Mouse (Mus musculus): ENCODE results near the gene Olfr935. TPM values are rescaled to one million over a fixed set of nuclear protein-coding genes. Genes with fewer than 3 reads are reported as not detected.

Gene Olfr935
- polyA plus RNA-seq (2012; rRNA removed): not detected in 2 replicates

DNA sequence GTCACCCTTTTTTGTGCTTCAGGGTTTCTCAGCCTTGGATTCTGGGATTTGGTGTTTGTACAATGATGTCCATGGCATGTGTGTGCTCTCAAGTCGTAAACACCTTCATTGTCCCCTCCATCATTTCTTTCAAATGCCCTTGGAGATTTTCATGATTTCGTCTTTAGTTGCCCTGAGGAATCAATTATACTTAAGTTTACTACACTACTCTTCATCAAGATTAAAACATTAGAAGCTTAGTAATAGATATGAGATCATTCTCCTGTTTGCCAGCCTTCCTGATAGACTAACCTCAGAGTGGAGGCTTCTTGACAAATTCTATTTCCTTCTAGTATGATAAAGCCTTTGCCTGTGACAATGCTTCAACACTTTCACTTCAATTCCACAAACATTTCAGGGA lies at the start of gene Olfr935:
Gene Olfr935 (minus strand): TSS at position 101 of the 400 bp plus-strand sequence.
- no peak within 1 kb of the TSS for H3K27ac ChIP-seq (ENCODE audit: insufficient read depth, low read depth, low read length)
- H3K4me1 ChIP-seq (ENCODE audit: control insufficient read depth, insufficient read depth, low read length): no peaks in the 10 kb centered on the region
- no peak for DNase-seq
- no peaks in the 10 kb centered on the region for H3K27me3 ChIP-seq (replicated peaks; ENCODE audit: control insufficient read depth, insufficient read depth, low read length)
- 74% methylated on average over 2 of the region's 2 CpGs for WGBS
- H3K4me3 ChIP-seq (ENCODE audit: insufficient read depth, low read depth, low read length): no peak within 1 kb of the TSS
- TF ChIP-seq POLR2A (IDR thresholded peaks at IDR 0.05; ENCODE audit: low read depth, low read length): no peak
- TF ChIP-seq CTCF (conservative IDR thresholded peaks at IDR 0.05; ENCODE audit: insufficient read depth, insufficient read length, low read depth, low read length): no peak
- H3K36me3 ChIP-seq (ENCODE audit: control insufficient read depth, insufficient read depth, low read length): no peaks in the 10 kb centered on the region

- no peak within 1 kb of the TSS for H3K27ac ChIP-seq (ENCODE audit: insufficient read depth, low read depth, low read length)
- no peaks in the 10 kb centered on the region for H3K27me3 ChIP-seq (replicated peaks; ENCODE audit: control insufficient read depth, insufficient read depth, low read length)
- no peak for DNase-seq
- TF ChIP-seq CTCF (conservative IDR thresholded peaks at IDR 0.05; ENCODE audit: insufficient read depth, insufficient read length, low read depth, low read length) (no peak), POLR2A (IDR thresholded peaks at IDR 0.05; ENCODE audit: low read depth, low read length) (no peak)
- no peaks in the 10 kb centered on the region for H3K4me1 ChIP-seq (ENCODE audit: control insufficient read depth, insufficient read depth, low read length)
- WGBS: 77% methylated on average over 1 of the region's 1 CpGs
- H3K36me3 ChIP-seq (ENCODE audit: control insufficient read depth, insufficient read depth, low read length): no peaks in the 10 kb centered on the region
- no peak within 1 kb of the TSS for H3K4me3 ChIP-seq (ENCODE audit: insufficient read depth, low read depth, low read length)
Measured at GRCm38 (mm10) chr9:39023277-39023676, 23.8 kb upstream of the Olfr935 start, which contains the start of gene Olfr146. Olfr146 (minus strand) TSS chr9:39023377.

DNA sequence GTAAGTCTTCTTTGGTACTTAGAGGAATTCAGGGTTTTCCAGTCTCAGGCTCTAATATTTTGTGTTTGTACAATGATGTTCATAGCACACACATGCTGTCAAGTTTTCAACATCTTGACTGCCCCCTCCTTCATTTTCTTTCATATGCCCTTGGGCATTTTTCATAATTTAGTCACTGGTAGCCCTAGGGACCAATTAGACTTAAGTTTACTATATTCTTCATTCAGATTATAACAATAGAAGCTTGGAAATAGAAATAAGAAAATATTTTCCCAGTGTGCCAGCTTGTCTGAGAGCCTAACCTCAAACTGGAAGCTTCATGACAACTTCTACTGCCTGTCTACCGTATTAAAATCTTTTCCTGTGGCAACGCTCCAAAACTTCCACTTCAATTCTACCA lies 11.3 kb downstream of the Olfr935 start, which contains the start of gene Olfr934:
Gene Olfr934 (minus strand): TSS at position 101 of the 400 bp plus-strand sequence.
- Histone ChIP-seq H3K4me1 (ENCODE audit: control insufficient read depth, insufficient read depth, low read length) (no peaks in the 10 kb centered on the region), H3K4me3 (ENCODE audit: insufficient read depth, low read depth, low read length) (no peak within 1 kb of the TSS), H3K27me3 (replicated peaks; ENCODE audit: control insufficient read depth, insufficient read depth, low read length) (no peaks in the 10 kb centered on the region), H3K27ac (ENCODE audit: insufficient read depth, low read depth, low read length) (no peak within 1 kb of the TSS), H3K36me3 (ENCODE audit: control insufficient read depth, insufficient read depth, low read length) (no peaks in the 10 kb centered on the region)
- no peak for DNase-seq
- 87% methylated on average over 2 of the region's 2 CpGs for WGBS
- TF ChIP-seq POLR2A (IDR thresholded peaks at IDR 0.05; ENCODE audit: low read depth, low read length) (no peak), CTCF (conservative IDR thresholded peaks at IDR 0.05; ENCODE audit: insufficient read depth, insufficient read length, low read depth, low read length) (no peak)

DNA sequence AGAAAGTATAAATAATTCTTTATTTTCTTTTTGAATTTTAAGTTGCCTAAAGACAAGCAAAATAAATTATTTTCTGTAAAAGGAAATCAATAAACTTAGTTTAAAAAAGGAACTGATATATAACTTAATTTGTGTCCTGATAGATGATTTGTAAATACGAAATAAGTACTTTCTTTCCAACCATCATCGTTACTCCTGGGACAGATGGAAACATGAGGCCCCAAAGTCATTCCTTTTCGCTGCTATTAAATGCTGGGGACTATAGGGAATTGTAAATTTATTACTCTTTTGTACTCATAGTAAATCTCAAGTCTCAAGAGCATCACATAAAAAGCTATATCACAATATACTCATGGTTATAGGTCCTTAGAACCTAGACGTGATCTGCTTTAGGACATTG lies 27.5 kb downstream of the Olfr935 start, which contains the start of gene Olfr933:
Gene Olfr933 (plus strand): TSS at position 301 of the 400 bp plus-strand sequence.
- Histone ChIP-seq H3K4me3 (ENCODE audit: insufficient read depth, low read depth, low read length) (no peak within 1 kb of the TSS), H3K27ac (ENCODE audit: insufficient read depth, low read depth, low read length) (no peak within 1 kb of the TSS), H3K36me3 (ENCODE audit: control insufficient read depth, insufficient read depth, low read length) (no peaks in the 10 kb centered on the region), H3K4me1 (ENCODE audit: control insufficient read depth, insufficient read depth, low read length) (no peaks in the 10 kb centered on the region), H3K27me3 (replicated peaks; ENCODE audit: control insufficient read depth, insufficient read depth, low read length) (no peaks in the 10 kb centered on the region)
- TF ChIP-seq POLR2A (IDR thresholded peaks at IDR 0.05; ENCODE audit: low read depth, low read length): no peak
- TF ChIP-seq CTCF (conservative IDR thresholded peaks at IDR 0.05; ENCODE audit: insufficient read depth, insufficient read length, low read depth, low read length): no peak
- no peak for DNase-seq
- WGBS: 59% methylated on average over 4 of the region's 4 CpGs

DNA sequence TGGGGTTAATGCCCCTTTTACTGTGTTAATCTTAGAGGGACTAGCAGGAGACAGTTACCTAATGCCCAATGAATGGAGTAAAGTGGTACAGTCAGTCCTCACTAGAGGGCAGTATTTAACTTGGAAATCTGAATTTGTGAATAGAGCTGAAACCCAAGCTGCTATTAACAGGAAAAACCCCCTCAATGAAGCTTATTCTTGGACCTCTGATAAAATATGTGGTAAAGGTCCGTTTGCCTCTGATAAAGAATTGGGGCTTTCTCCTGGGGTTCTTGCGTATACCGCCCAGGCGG lies 45.4 kb downstream of the Olfr935 start:
- 79% methylated on average over 4 of the region's 4 CpGs for WGBS
- H3K4me3 ChIP-seq (ENCODE audit: insufficient read depth, low read depth, low read length): no peak overlapping the region
- H3K36me3 ChIP-seq (ENCODE audit: control insufficient read depth, insufficient read depth, low read length): no peaks in the 10 kb centered on the region
- H3K27ac ChIP-seq (ENCODE audit: insufficient read depth, low read depth, low read length): no peak overlapping the region
- no peaks in the 10 kb centered on the region; the same call in 1 of the 2 replicates for H3K27me3 ChIP-seq (replicated peaks; ENCODE audit: control insufficient read depth, insufficient read depth, low read length)
- TF ChIP-seq CTCF (conservative IDR thresholded peaks at IDR 0.05; ENCODE audit: insufficient read depth, insufficient read length, low read depth, low read length): no peak
- TF ChIP-seq POLR2A (IDR thresholded peaks at IDR 0.05; ENCODE audit: low read depth, low read length): no peak
- H3K4me1 ChIP-seq (ENCODE audit: control insufficient read depth, insufficient read depth, low read length): no peaks in the 10 kb centered on the region
- peak; percentile 4 for DNase-seq

GRCm38 (mm10) chr9:38953401-38954123 lies 45.9 kb downstream of the Olfr935 start:
- Histone ChIP-seq H3K27ac (ENCODE audit: insufficient read depth, low read depth, low read length) (no peak overlapping the region), H3K36me3 (ENCODE audit: control insufficient read depth, insufficient read depth, low read length) (no peaks in the 10 kb centered on the region), H3K27me3 (replicated peaks; ENCODE audit: control insufficient read depth, insufficient read depth, low read length) (no peaks in the 10 kb centered on the region; the same call in 1 of the 2 replicates), H3K4me1 (ENCODE audit: control insufficient read depth, insufficient read depth, low read length) (no peaks in the 10 kb centered on the region), H3K4me3 (ENCODE audit: insufficient read depth, low read depth, low read length) (no peak overlapping the region)
- no peak for DNase-seq
- TF ChIP-seq POLR2A (IDR thresholded peaks at IDR 0.05; ENCODE audit: low read depth, low read length): no peak
- TF ChIP-seq CTCF (conservative IDR thresholded peaks at IDR 0.05; ENCODE audit: insufficient read depth, insufficient read length, low read depth, low read length): no peak
- 30% methylated on average over 7 of the region's 7 CpGs for WGBS

Other genes with a start within 250 kb of the Olfr935 start
- gene Olfr920, start 247.4 kb downstream of the Olfr935 start, polyA plus RNA-seq (2012; rRNA removed): 0.07 and 0.11 TPM in 2 replicates
- gene Olfr921, start 226.6 kb downstream of the Olfr935 start, polyA plus RNA-seq (2012; rRNA removed): not detected in 2 replicates
- gene Olfr922, start 185.1 kb downstream of the Olfr935 start, polyA plus RNA-seq (2012; rRNA removed): not detected in 2 replicates
- gene Olfr923, start 173.1 kb downstream of the Olfr935 start, polyA plus RNA-seq (2012; rRNA removed): not detected in 2 replicates
- gene Olfr924, start 155.2 kb downstream of the Olfr935 start, polyA plus RNA-seq (2012; rRNA removed): not detected in 2 replicates
- gene Olfr26, start 144.6 kb downstream of the Olfr935 start, polyA plus RNA-seq (2012; rRNA removed): not detected in 2 replicates
- gene Olfr926, start 122.6 kb downstream of the Olfr935 start, polyA plus RNA-seq (2012; rRNA removed): not detected in 2 replicates
- not detected in 2 replicates for gene Olfr930, start 69.9 kb downstream of the Olfr935 start, polyA plus RNA-seq (2012; rRNA removed)
- gene Olfr933, start 27.4 kb downstream of the Olfr935 start, polyA plus RNA-seq (2012; rRNA removed): not detected in 2 replicates
- not detected in 2 replicates for gene Olfr934, start 11.4 kb downstream of the Olfr935 start, polyA plus RNA-seq (2012; rRNA removed)
- gene Olfr146, start 23.7 kb upstream of the Olfr935 start, polyA plus RNA-seq (2012; rRNA removed): not detected in 2 replicates
- gene Olfr937, start 65.3 kb upstream of the Olfr935 start, polyA plus RNA-seq (2012; rRNA removed): not detected in 2 replicates
- not detected in 2 replicates for gene Olfr938, start 79.2 kb upstream of the Olfr935 start, polyA plus RNA-seq (2012; rRNA removed)
- not detected in 2 replicates for gene Olfr27, start 128.4 kb upstream of the Olfr935 start, polyA plus RNA-seq (2012; rRNA removed)
- not detected in 2 replicates for gene Olfr943, start 166.6 kb upstream of the Olfr935 start, polyA plus RNA-seq (2012; rRNA removed)
- not detected in 2 replicates for gene Olfr944, start 202.2 kb upstream of the Olfr935 start, polyA plus RNA-seq (2012; rRNA removed)